Mouse (Mus musculus) thymus, postnatal 10 days (tissue): ENCODE measurements around the gene Chn1.

Source experiments
- DNase-seq, 2 experiments: peaks; one replicate each; pipeline ENCODE4 v3.0.0; 2021; ENCODE audit warnings: low spot score in 2 of 2

Gene Chn1

GRCm38 (mm10) chr2:73592231-73593100, 182.7 kb downstream of the Chn1 start:
- DNase-seq = no peak

- DNase-seq = no peak
Observed at GRCm38 (mm10) chr2:73591246-73591645, 183.9 kb downstream of the Chn1 start.

DNA sequence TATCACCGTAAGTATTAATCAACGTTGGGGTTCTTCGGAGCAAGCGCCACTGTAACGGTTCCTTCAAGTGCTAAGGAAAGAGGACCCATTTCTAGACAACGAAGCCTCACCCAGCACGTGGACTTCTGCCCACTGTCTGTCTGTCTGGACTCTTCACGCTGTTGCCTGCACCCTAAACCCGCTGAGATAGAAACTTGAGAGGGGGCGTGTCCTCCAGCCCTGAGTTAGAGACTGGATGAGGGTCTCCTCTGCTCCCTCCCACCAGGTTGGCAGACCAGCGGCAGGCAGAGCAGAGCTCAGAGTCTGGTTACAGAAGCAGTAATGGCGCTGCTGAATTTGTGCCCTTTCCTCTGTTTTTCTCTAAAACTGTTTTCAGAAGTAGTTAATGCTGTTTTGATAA, 185.0 kb downstream of the Chn1 start:
- DNase-seq = no peak

GRCm38 (mm10) chr2:73588951-73589350, 186.2 kb downstream of the Chn1 start:
- DNase-seq = no peak

- no peak for DNase-seq
Observed at GRCm38 (mm10) chr2:73587109-73587506, 188.0 kb downstream of the Chn1 start.

DNA sequence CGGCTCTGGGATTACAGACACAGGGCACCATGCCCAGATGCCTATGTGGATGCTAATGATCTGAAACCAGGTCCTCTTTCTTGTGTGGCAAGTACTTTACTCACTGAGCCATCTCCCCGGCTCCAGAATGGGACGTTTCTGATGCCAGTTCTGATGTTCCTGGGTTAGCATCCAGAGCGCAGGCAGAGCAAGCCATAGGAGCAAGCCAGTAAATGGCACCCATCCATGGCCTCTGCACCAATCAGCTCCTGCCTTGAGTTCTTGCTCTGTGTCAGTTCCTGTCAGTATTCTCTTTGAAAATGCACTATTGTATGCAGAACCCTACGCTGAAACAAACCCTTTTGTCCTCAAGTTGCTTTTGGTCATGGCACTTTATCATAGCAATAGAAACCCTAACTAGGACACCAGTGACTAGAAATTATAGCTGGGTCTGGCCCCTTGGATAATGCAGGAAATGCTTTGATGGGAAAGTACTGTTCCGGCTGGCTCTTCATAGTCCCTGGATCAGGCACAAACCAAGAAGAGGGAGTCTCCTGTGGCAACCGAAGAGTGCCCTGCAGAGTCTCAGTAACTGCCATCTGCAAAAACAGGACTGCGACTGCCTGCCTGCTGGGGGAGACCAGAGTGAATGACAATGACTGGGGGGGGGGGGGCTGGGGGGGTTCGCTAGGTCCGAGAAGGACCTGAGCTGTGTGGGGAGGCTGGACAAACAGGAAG, 188.6 kb downstream of the Chn1 start:
- no peak for DNase-seq

- DNase-seq = no peak
Observed at GRCm38 (mm10) chr2:73585347-73585831, 189.8 kb downstream of the Chn1 start.

GRCm38 (mm10) chr2:73584645-73585346, 190.3 kb downstream of the Chn1 start:
- peak; percentile 16 to 45 for DNase-seq

- DNase-seq = no peak
Observed at GRCm38 (mm10) chr2:73580720-73581119, 194.4 kb downstream of the Chn1 start.

DNA sequence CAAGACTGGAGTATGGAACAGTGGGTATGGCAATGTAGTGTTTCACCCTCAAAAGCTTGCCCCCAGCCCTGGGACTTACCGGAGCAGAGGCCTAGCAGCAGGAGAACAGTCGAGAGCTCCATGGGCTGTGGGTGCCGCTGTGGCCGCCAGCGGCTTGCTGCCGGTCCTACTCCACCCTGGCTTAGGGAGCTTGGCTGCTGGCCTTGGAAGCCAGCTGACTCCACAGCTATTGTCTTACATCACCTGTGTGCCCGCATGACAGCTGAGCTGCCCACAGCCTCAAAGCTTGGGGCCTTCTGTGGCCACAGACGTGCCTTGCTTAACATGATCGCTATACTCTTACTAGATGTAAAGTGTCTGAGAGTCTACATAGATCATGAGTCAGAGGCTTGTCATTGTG, 195.0 kb downstream of the Chn1 start, which contains the start of gene Chrna1:
Gene Chrna1 (minus strand): TSS at position 173 of the 400 bp plus-strand sequence.
- no peak for DNase-seq

DNA sequence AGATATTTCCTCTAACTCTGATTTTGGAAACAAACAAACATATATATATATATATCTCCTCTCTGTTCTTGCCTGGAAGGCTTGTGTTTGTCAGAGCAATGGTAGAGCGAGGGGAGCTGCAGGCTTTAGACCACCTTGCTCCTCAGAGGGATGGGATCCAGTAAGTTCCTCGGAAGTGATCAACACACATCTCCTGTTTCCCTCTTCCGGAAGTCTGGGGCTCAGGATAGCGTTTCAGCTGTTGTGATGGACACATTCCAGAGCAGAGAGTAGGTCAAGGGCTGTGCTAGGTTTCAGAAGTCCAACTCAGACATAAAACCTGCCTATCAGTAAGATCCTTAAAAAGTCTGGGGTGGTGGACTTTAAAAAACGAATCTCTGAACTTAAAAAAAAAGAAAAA, 196.0 kb downstream of the Chn1 start:
- no peak for DNase-seq

DNA sequence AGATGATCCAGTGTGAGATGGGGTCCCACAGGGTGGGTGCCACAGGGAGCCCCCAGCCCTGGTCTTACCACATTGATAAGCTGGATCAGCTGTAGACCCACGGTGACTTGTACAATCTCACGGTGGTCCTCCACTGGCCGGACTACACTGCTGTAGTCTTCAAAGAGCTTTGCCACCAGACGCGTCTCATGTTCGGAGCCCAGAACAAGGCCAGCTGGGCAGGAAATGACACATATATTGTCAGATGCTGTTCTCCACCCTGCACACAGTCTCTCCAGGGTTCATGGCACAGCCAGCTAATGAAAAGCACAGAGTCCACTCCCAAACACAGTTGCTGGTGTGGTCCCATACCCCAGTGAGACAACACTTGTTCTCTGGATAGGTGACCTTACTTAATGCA, 200.7 kb downstream of the Chn1 start:
- DNase-seq = no peak

DNA sequence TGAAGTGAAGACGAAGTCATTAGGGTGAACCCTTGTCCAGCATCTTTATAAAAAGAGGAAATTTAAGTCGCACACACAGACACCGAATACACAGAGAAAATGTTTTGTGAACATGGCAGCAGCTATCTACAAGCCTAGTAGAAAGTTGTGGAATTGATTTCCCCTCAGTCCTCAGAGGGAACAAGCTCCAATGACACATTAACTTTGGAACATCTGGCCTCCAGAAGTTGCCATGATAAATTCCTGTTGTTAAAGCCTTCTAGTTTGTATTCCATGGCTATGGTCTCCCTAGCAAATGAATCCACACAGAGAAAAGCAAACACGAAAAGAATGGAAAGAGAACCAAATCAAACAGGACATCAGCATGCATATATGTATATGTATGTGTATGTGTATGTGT, 201.6 kb downstream of the Chn1 start:
- DNase-seq = no peak

DNA sequence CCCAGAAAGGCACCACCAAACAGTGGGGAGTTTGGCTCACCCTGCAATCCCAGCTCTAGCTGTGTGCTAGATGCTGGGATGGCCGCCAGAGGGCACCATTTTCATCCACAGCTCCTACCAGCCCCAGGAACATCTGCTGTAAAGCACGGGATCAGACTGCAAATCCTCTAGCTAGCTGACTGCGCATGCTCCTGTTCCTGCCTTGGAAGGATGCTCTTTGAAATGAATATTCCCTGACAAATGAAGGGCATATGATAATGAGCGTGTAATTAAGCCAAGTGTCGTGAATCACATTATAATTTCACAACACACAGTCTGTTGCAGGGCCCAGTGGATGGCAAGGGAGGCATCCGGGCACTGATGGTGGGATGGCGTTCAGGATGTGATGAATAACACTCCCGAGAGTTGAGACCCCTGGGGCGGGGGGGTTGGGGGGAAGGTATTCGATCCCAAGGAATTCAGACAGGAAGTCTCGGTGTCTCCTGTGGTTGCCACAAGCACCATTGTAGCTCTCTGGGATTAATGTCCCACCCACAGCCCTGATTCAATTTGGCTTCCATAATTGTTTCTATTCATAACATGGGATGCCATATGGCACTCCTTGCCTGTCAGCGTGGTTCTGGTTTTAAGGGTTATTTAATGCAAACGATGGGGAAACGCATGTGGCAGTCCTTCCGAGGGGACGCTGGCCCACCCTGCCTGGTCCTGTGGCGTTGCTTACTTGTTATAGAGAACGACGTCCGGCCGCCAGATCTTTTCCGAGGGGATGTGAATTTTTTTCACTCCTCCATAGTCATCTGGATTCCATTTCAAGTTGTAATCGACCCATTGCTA, 202.4 kb downstream of the Chn1 start:
- DNase-seq = peak in 1 of 2 experiments; percentile 55

DNA sequence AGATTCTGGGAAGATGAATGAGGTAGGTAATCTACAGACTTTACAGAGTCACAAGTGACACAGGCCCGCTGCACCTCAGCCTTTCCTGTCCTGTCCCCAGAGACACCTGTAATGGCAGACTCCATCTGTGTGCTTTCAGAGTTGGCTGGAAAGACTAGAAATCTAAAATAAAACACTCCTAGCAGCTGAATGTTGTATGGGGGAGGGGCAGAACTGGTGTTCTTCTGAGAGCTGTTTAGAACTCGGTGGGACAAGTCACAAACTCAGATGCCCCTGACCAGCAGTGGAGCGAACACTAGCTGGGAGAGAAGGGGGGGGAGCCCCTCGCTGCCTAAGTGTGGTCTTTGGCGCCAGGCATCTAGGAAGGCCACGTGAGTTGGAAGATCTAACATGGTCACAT, 203.2 kb downstream of the Chn1 start:
- DNase-seq = no peak

DNA sequence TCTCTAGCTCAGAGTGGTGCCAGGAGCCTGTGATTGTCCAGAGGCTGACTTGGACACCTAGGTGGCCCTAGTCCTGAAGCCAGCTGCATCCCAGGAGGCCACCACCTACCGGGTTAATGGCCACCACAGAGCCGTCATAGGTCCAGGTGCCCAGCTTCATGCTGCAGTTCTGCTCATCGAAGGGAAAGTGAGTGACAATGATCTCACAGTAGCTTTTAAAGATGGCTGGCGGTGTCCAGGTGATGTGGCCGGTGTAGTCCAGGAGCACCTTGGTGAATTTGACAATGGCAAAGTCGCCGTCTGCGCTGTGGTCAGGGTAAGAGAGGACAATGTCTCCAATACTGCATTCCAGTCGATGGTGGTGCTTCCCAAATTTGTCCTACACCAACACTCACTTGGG, 203.8 kb downstream of the Chn1 start:
- no peak for DNase-seq

GRCm38 (mm10) chr2:73566989-73567605, 208.0 kb downstream of the Chn1 start:
- DNase-seq = peak; percentile 19 to 68

- DNase-seq = peak; percentile 18 to 56
Observed at GRCm38 (mm10) chr2:73566162-73566561, 209.0 kb downstream of the Chn1 start.

- DNase-seq = no peak
Observed at GRCm38 (mm10) chr2:73563690-73564089, 211.5 kb downstream of the Chn1 start.

DNA sequence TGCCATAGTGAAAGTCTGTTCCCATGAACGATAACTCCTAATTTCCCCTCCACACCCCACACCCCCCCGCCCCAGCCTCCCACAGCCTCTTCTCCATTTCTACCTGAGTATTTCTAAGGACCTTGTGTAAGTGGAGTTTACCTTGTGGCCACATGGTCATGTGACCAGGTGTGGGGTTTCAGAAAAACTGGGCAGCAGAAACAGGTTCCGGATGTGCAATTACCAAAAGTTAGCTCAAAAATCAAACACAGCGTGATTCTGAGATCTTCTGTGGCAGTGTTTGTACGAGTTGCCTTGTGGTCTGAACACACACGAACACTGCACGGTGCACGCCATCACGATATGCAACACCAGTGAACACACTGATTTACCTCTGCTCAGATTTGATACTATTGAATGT, 212.5 kb downstream of the Chn1 start:
- DNase-seq = no peak

- peak in 1 of 2 experiments; percentile 52 for DNase-seq
Observed at GRCm38 (mm10) chr2:73561665-73562063, 213.5 kb downstream of the Chn1 start.
